Mouse (Mus musculus) olfactory bulb, adult 2 months (tissue): Measurements from ENCODE around the gene Shisa9.

Source experiments
- CTCF ChIP-seq: fragments of 200-500 bp; IDR thresholded peaks from 2 replicates; pipeline ENCODE4 v1.5.1; 2012; ENCODE audit warnings: low read depth, mild to moderate bottlenecking, low read length, moderate library complexity; ENCODE audit not compliant: insufficient read depth
- POLR2A ChIP-seq: fragments of 200-500 bp; IDR thresholded peaks from 2 replicates; pipeline ENCODE4 v1.6.1; 2012; ENCODE audit warnings: mild to moderate bottlenecking, low read depth, low read length, moderate library complexity; ENCODE audit not compliant: insufficient read depth

DNA sequence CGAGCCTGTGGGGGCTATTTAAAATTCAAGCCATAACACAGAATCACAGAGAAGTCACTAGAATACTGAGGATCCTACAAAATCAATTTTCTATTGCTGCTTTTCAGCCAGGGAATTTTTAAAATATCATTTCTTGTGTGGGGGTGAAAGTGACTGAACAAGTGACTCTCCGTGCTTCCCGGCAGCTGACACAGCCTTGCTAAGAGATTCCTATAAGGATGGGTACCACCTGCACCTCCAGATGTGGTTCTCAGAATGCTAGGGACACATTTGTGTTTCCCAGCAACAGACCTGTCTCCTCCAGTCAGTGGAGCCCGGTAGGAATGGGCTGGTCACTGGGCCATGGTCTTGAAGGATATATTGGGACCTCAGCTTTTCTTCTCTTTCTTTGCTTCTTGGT, 124.5 kb downstream of the Shisa9 start:
- TF ChIP-seq POLR2A: no peak
- no peak for TF ChIP-seq CTCF
